Mouse (Mus musculus) midbrain, embryonic 10.5 days (tissue): Measurements from ENCODE around the gene Chn2. TPM values are rescaled to one million over a fixed set of nuclear protein-coding genes. Genes with fewer than 3 reads are reported as not detected.
A peak's percentile ranks its signal among the peaks of the same experiment; 100 is the strongest.

Experiments
- DNase-seq: peaks from one replicate; pipeline ENCODE4 v3.0.0-alpha.2; 2017; ENCODE audit warnings: low spot score
- H3K27ac ChIP-seq: fragments of 300-500 bp; sonication (generic); replicated peaks from 2 replicates; pipeline ENCODE4 v1.5.1; 2016; ENCODE audit warnings: mild to moderate bottlenecking
- H3K27me3 ChIP-seq: fragments of 300-500 bp; sonication (generic); 2 replicates; pipeline ENCODE4 v1.6.1; 2016; ENCODE audit warnings: low read depth, mild to moderate bottlenecking; ENCODE audit not compliant: poor library complexity, severe bottlenecking
- H3K36me3 ChIP-seq: fragments of 300-500 bp; sonication (generic); 2 replicates; pipeline ENCODE4 v1.6.1; 2016; ENCODE audit warnings: mild to moderate bottlenecking, moderate library complexity
- H3K4me1 ChIP-seq: fragments of 300-500 bp; sonication (generic); 2 replicates; pipeline ENCODE4 v1.6.1; 2016
- H3K4me3 ChIP-seq: fragments of 300-500 bp; sonication (generic); 2 replicates; pipeline ENCODE4 v1.5.1; 2016; ENCODE audit warnings: mild to moderate bottlenecking, moderate library complexity
- H3K9me3 ChIP-seq: fragments of 300-500 bp; sonication (generic); replicated peaks from 2 replicates; pipeline ENCODE4 v1.6.1; 2016; ENCODE audit warnings: mild to moderate bottlenecking
- WGBS: fragments of 180-500 bp; shearing (Covaris S2); methylation state at CpG from one replicate; pipeline ENCODE4 v1.1.7; 2016; 5-methylcytosine and 5-hydroxymethylcytosine counted together
- polyA plus RNA-seq: library from polyadenylated mRNA; unstranded; fragments of >200 nt; fragmentation: Nextera tagmentation; extraction: Ambion mirVana; gene quantifications from 2 replicates; pipeline ENCODE4 v1.2.1, GENCODE M21; 2016

The Chn2 gene
- polyA plus RNA-seq, 1 experiment from 2014 or later: 17.3 TPM

DNA sequence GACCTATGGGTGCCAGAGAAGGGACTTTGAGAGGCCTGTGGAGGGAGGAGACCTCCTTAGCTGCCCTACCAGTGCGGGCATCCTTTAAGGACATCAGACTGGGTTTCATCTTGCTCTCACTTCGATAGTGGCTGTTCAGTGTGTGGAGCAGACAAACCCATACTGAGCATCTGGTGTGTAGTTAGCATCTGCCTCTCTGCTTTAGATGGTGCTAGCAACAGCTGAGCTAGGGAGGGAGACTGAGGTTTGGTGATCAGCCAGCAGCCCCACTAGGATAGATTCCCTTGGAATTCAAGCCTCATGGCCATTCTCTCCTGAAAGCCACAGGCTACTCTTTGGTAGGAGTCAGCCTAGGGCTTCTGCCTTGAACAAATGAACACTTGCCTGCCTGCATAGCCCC, 117.7 kb downstream of the Chn2 start:
- no peak for DNase-seq
- WGBS: 87% methylated on average over 2 of the region's 2 CpGs
- no peak overlapping the region for H3K4me3 ChIP-seq
- 0 out of 2 replicates have a peak, but pooled peaks cover 16% of the 10 kb centered on the region for H3K4me1 ChIP-seq
- no peaks in the 10 kb centered on the region for H3K36me3 ChIP-seq
- H3K27ac ChIP-seq: no peak overlapping the region
- H3K27me3 ChIP-seq: no peaks in the 10 kb centered on the region
- peaks cover 4% of the 10 kb centered on the region; the same call in 1 of the 2 replicates for H3K9me3 ChIP-seq

GRCm38 (mm10) chr6:54158317-54158716, 119.0 kb downstream of the Chn2 start:
- Histone ChIP-seq H3K27me3 (no peaks in the 10 kb centered on the region), H3K4me3 (no peak overlapping the region), H3K27ac (no peak overlapping the region), H3K36me3 (no peaks in the 10 kb centered on the region), H3K4me1 (0 out of 2 replicates have a peak, but pooled peaks cover 23% of the 10 kb centered on the region), H3K9me3 (peaks cover under 1% of the 10 kb centered on the region; the same call in 1 of the 2 replicates)
- WGBS: 70% methylated on average over 3 of the region's 3 CpGs
- DNase-seq: no peak

DNA sequence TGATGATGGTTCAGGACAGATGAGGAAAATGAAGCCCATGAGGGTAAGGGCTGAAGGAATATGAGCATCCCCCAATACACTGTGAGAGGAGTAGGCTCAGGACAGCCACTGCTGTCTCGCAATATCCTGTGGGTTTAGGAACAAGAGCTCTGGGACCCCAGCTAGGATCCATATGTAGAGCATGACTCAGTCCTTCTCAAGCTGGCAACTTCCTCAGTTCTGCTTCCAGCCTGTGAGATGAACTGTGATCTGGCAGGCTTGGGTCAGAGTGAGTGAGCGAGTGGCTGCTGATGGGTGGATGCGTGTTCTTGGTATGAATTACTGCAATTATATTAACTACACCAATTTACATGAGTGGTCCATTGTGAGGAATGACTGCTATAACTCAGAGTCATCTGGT, 121.3 kb downstream of the Chn2 start:
- no peaks in the 10 kb centered on the region for H3K36me3 ChIP-seq
- 0 out of 2 replicates have a peak, but pooled peaks cover 13% of the 10 kb centered on the region for H3K4me1 ChIP-seq
- WGBS: 90% methylated on average over 3 of the region's 3 CpGs
- no peak overlapping the region for H3K4me3 ChIP-seq
- H3K9me3 ChIP-seq: no peaks in the 10 kb centered on the region
- no peaks in the 10 kb centered on the region for H3K27me3 ChIP-seq
- no peak for DNase-seq
- H3K27ac ChIP-seq: no peak overlapping the region

DNA sequence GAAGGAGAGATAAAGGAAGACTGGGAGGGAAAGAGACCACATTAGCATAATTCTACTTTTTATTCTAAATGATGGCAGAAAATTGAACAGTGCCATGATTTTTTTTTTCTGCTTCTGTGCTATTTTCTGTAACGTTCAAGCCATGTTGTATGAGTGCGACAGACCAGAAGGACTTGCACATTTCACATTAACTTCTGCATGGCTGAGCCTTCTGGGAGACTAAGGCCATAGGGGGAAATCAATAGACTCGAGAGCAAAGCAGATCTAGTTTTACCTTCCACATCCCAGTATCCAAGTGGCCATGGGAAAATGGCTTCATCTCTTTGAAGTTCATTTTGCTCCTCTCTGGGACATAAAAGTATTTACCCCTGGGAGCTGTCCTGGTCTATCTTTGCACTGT, 121.9 kb downstream of the Chn2 start:
- H3K27me3 ChIP-seq: no peaks in the 10 kb centered on the region
- WGBS: 69% methylated on average over 3 of the region's 3 CpGs
- no peak for DNase-seq
- 0 out of 2 replicates have a peak, but pooled peaks cover 13% of the 10 kb centered on the region for H3K4me1 ChIP-seq
- H3K27ac ChIP-seq: no peak overlapping the region
- no peaks in the 10 kb centered on the region for H3K36me3 ChIP-seq
- no peaks in the 10 kb centered on the region for H3K9me3 ChIP-seq
- no peak overlapping the region for H3K4me3 ChIP-seq

GRCm38 (mm10) chr6:54162321-54162720, 123.0 kb downstream of the Chn2 start:
- H3K36me3 ChIP-seq: no peaks in the 10 kb centered on the region
- no peak for DNase-seq
- 88% methylated on average over 5 of the region's 5 CpGs for WGBS
- peaks cover 13% of the 10 kb centered on the region; the same call in 1 of the 2 replicates for H3K4me1 ChIP-seq
- no peaks in the 10 kb centered on the region for H3K27me3 ChIP-seq
- H3K4me3 ChIP-seq: no peak overlapping the region
- no peak overlapping the region for H3K27ac ChIP-seq
- no peaks in the 10 kb centered on the region for H3K9me3 ChIP-seq

DNA sequence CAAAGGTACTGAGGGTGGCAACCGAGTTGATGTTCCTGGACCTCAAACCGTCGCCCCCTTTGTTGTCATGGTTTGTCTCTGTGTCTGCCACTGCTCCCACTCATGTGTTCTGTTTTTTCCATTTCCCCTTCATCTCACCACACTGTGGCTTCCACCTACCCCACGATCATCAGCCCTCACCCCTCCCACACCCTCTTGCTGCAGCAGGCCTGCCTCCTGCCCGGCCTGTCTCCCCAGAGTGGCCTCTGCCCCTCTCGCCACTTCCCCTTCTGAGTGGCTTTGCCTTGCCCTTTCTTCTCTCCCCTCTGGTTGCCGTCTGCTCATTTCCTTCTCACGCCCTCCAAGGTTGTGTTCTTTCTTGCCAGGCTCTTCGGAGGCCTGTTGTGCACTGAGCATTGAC, 123.4 kb downstream of the Chn2 start:
- H3K4me3 ChIP-seq: no peak overlapping the region
- H3K27ac ChIP-seq: no peak overlapping the region; the same call in 1 of the 2 replicates
- H3K4me1 ChIP-seq: peaks cover 13% of the 10 kb centered on the region; the same call in 1 of the 2 replicates
- no peaks in the 10 kb centered on the region for H3K27me3 ChIP-seq
- DNase-seq: no peak
- H3K36me3 ChIP-seq: no peaks in the 10 kb centered on the region
- WGBS: 81% methylated on average over 9 of the region's 9 CpGs
- no peaks in the 10 kb centered on the region for H3K9me3 ChIP-seq

- no peaks in the 10 kb centered on the region for H3K36me3 ChIP-seq
- H3K4me3 ChIP-seq: no peak overlapping the region
- H3K27ac ChIP-seq: no peak overlapping the region
- DNase-seq: no peak
- H3K4me1 ChIP-seq: peaks cover 13% of the 10 kb centered on the region; the same call in 1 of the 2 replicates
- no peaks in the 10 kb centered on the region for H3K27me3 ChIP-seq
- H3K9me3 ChIP-seq: no peaks in the 10 kb centered on the region
These were observed 124.3 kb downstream of the Chn2 start for GRCm38 (mm10) chr6:54163702-54164101.

DNA sequence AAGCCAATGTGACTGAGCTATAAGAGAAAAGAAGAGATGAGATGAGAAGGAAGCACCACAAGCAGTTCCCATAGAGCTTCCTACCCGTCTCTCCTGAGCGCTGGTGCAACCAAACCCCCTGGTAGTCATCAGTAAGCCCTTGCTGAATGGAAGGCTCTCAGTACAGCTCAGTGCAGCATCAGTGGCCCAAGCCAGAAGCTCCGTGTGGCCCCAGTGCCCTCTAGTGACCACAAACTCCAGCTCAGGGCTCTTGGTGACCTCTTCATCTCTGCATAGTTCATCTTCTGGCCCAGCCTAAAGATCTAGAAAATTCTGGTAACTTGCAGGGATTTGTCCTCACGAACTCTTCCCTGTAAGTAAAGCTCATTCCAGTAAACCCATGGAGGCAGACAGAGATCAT, 125.4 kb downstream of the Chn2 start:
- no peak overlapping the region for H3K4me3 ChIP-seq
- WGBS: 37% methylated on average over 4 of the region's 4 CpGs
- no peaks in the 10 kb centered on the region for H3K9me3 ChIP-seq
- DNase-seq: peak; percentile 46
- H3K27ac ChIP-seq: no peak overlapping the region
- peaks cover 13% of the 10 kb centered on the region; the same call in 1 of the 2 replicates for H3K4me1 ChIP-seq
- H3K27me3 ChIP-seq: no peaks in the 10 kb centered on the region
- H3K36me3 ChIP-seq: no peaks in the 10 kb centered on the region

- H3K36me3 ChIP-seq: no peaks in the 10 kb centered on the region
- H3K4me1 ChIP-seq: peaks cover 13% of the 10 kb centered on the region; the same call in 1 of the 2 replicates
- 82% methylated on average over 7 of the region's 7 CpGs for WGBS
- no peak overlapping the region for H3K27ac ChIP-seq
- no peaks in the 10 kb centered on the region for H3K9me3 ChIP-seq
- H3K4me3 ChIP-seq: no peak overlapping the region
- no peak for DNase-seq
- H3K27me3 ChIP-seq: no peaks in the 10 kb centered on the region
These were observed 125.9 kb downstream of the Chn2 start for GRCm38 (mm10) chr6:54165246-54165645.

DNA sequence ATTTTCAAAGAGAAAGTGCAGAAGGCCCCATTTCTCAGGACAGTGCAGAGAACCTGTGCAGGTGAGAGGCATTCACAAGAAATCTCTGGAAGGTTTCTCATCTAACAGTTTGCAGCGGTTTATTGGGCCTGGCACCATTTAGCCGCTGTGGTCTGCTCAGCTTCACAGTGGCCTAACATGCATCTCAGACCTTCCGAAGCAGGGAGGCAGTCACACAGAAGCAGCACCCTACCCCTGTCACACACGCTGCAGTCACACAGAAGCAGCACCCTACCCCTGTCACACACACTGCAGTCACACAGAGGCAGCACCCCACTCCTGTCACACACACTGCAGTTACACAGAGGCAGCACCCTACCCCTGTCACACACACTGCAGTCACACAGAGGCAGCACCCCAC, 126.5 kb downstream of the Chn2 start:
- H3K4me1 ChIP-seq: peaks cover 16% of the 10 kb centered on the region
- 94% methylated on average over 4 of the region's 4 CpGs for WGBS
- no peak overlapping the region for H3K27ac ChIP-seq

GRCm38 (mm10) chr6:54166991-54167546, 127.7 kb downstream of the Chn2 start:
- WGBS: 78% methylated on average over 7 of the region's 7 CpGs

More for the DNA sequence above, 126.5 kb downstream of the Chn2 start:
- H3K4me3 ChIP-seq: no peak overlapping the region
- H3K36me3 ChIP-seq: no peaks in the 10 kb centered on the region
- DNase-seq: no peak
- no peaks in the 10 kb centered on the region for H3K27me3 ChIP-seq
- H3K9me3 ChIP-seq: no peaks in the 10 kb centered on the region

GRCm38 (mm10) chr6:54170286-54170894, 131.0 kb downstream of the Chn2 start:
- Histone ChIP-seq H3K4me1 (peaks cover 7% of the 10 kb centered on the region), H3K27me3 (no peaks in the 10 kb centered on the region), H3K36me3 (no peaks in the 10 kb centered on the region), H3K9me3 (no peaks in the 10 kb centered on the region), H3K4me3 (no peak overlapping the region), H3K27ac (no peak overlapping the region)
- WGBS: 83% methylated on average over 11 of the region's 11 CpGs
- no peak for DNase-seq

More at GRCm38 (mm10) chr6:54166991-54167546, 127.7 kb downstream of the Chn2 start:
- DNase-seq: no peak
- no peak overlapping the region for H3K4me3 ChIP-seq
- no peak overlapping the region for H3K27ac ChIP-seq
- H3K36me3 ChIP-seq: no peaks in the 10 kb centered on the region
- peaks cover 14% of the 10 kb centered on the region for H3K4me1 ChIP-seq
- H3K27me3 ChIP-seq: no peaks in the 10 kb centered on the region
- H3K9me3 ChIP-seq: no peaks in the 10 kb centered on the region

DNA sequence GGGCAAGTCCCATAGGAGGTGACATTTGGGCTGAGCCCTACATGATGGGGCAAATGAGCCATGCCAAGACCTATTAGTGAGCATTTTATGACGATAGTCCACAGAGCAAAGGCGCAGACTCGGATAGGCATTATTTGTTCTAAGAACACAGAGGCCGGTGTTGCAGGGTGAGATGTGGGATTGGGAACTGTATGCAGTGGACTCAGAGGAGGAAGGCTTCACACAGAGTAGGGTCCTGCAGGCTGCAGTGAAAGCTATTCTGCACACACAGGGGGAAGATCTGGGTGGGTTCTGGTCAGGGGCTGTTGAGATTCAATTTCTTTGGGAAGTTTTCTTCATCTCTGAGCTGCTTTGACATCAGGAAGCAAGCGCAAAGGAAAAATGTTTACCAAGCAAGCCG, 132.0 kb downstream of the Chn2 start:
- H3K36me3 ChIP-seq: no peaks in the 10 kb centered on the region
- no peaks in the 10 kb centered on the region for H3K9me3 ChIP-seq
- H3K4me3 ChIP-seq: no peak overlapping the region
- H3K27me3 ChIP-seq: no peaks in the 10 kb centered on the region
- DNase-seq: no peak
- 88% methylated on average over 6 of the region's 6 CpGs for WGBS
- peaks cover 7% of the 10 kb centered on the region for H3K4me1 ChIP-seq
- H3K27ac ChIP-seq: no peak overlapping the region
